Mouse (Mus musculus): ENCODE results near the gene Dynll2. TPM values are rescaled to one million over a fixed set of nuclear protein-coding genes. Genes with fewer than 3 reads are reported as not detected.

Gene Dynll2
- total RNA-seq, 2 experiments from 2014 or later: 192 to 239 TPM

Other genes starting within 250 kb of the Dynll2 start
- 10 to 100 TPM; 33.5 to 36.3 TPM for gene Supt4a, start 250.0 kb downstream of the Dynll2 start, total RNA-seq (2021)
- gene Tspoap1, start 227.0 kb downstream of the Dynll2 start, total RNA-seq (2021): not detected
- gene Mpo, start 194.0 kb downstream of the Dynll2 start, total RNA-seq (2021): not detected
- not detected for gene Lpo, start 159.2 kb downstream of the Dynll2 start, total RNA-seq (2021)
- gene Mks1, start 134.3 kb downstream of the Dynll2 start, total RNA-seq (2021): 1 to 10 TPM; 1.6 to 1.8 TPM
- not detected for gene Epx, start 112.0 kb downstream of the Dynll2 start, total RNA-seq (2021)
- gene Olfr462, start 95.3 kb downstream of the Dynll2 start, total RNA-seq (2021): not detected
- gene Olfr463, start 90.1 kb downstream of the Dynll2 start, total RNA-seq (2021): not detected
- gene Olfr464, start 66.6 kb downstream of the Dynll2 start, total RNA-seq (2021): not detected
- gene Srsf1, start 59.8 kb upstream of the Dynll2 start, total RNA-seq (2021): 10 to 100 TPM; 53.7 to 75.2 TPM
- 10 to 100 TPM; 84.6 to 89.9 TPM for gene Vezf1, start 80.7 kb upstream of the Dynll2 start, total RNA-seq (2021)
- 100 to 1,000 TPM in 1 of 2 experiments, 10 to 100 TPM in 1; 95.6 to 121 TPM for gene Cuedc1, start 110.5 kb upstream of the Dynll2 start, total RNA-seq (2021)
- gene Mrps23, start 216.9 kb upstream of the Dynll2 start, total RNA-seq (2021): 100 to 1,000 TPM; 147 to 169 TPM

Data from gastrocnemius, adult 18-20 months (tissue).